Mouse (Mus musculus): ENCODE results near the gene Ube2n. TPM values are rescaled to one million over a fixed set of nuclear protein-coding genes. Genes with fewer than 3 reads are reported as not detected.
A peak's percentile ranks its signal among the peaks of the same experiment; 100 is the strongest.

Ube2n gene
- polyA plus RNA-seq, 1 experiment from 2014 or later: 444 TPM

DNA sequence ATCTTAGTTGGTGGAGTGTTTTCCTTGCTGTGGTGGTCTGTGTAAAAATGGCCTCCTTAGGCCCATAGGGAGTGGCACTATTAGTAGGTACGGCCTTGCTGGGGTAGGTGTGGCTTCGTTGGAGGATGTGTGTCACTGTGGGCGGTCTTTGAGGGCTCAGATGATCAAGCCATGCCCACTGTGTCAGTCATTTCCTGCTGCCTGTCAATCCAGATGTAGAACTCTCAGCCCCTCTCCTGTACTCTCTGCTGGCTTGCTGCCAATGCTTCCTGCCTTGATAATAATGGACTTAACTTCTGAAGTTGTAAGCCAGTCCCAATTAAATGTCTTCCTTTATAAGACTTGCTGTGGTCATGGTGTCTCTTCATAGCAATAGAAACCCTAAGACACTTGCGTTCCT lies 74.3 kb downstream of the Ube2n start:
- Histone ChIP-seq H3K27ac (ENCODE audit: low read depth, low read length) (no peak overlapping the region), H3K9ac (ENCODE audit: low read length) (no peak overlapping the region), H3K27me3 (replicated peaks; ENCODE audit: control insufficient read depth, insufficient read depth, low read length) (no peaks in the 10 kb centered on the region), H3K36me3 (ENCODE audit: control insufficient read depth, insufficient read depth, low read length) (no peaks in the 10 kb centered on the region), H3K4me3 (ENCODE audit: low read depth, low read length) (no peak overlapping the region), H3K9me3 (replicated peaks; ENCODE audit: control insufficient read depth, low read length) (no peaks in the 10 kb centered on the region), H3K4me1 (ENCODE audit: control insufficient read depth, insufficient read depth, low read length) (no peaks in the 10 kb centered on the region), H3K4me2 (ENCODE audit: low read length) (no peak overlapping the region)
- 94% methylated on average over 4 of the region's 4 CpGs for WGBS
- DNase-seq (ENCODE audit: low spot score) (no peak), ATAC-seq (no peak)

DNA sequence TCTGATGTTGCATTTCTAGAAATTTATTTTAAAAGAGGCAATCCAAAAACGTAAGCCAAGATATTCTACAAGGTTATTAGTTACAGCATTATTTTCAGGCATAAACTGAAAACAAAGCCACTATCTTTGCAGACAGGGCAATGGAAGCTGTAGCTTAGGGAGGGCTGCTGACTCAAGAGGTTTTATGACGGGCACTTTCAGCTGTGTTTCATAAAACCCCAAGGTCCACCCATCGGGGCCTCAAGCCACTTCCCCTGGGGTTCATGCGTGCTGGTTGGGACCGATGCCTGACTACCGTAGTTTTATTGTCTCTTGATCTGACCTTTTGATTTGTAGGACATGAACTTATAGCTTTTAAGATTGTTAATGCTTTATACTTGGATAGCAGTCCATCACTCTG lies 75.3 kb downstream of the Ube2n start:
- DNase-seq (ENCODE audit: low spot score): no peak
- H3K36me3 ChIP-seq (ENCODE audit: control insufficient read depth, insufficient read depth, low read length): no peaks in the 10 kb centered on the region
- no peaks in the 10 kb centered on the region for H3K9me3 ChIP-seq (replicated peaks; ENCODE audit: control insufficient read depth, low read length)
- H3K4me1 ChIP-seq (ENCODE audit: control insufficient read depth, insufficient read depth, low read length): no peaks in the 10 kb centered on the region
- H3K27me3 ChIP-seq (replicated peaks; ENCODE audit: control insufficient read depth, insufficient read depth, low read length): no peaks in the 10 kb centered on the region
- H3K4me3 ChIP-seq (ENCODE audit: low read depth, low read length): no peak overlapping the region
- no peak overlapping the region for H3K9ac ChIP-seq (ENCODE audit: low read length)
- 93% methylated on average over 6 of the region's 6 CpGs for WGBS
- no peak overlapping the region for H3K27ac ChIP-seq (ENCODE audit: low read depth, low read length)
- ATAC-seq: no peak
- H3K4me2 ChIP-seq (ENCODE audit: low read length): no peak overlapping the region

DNA sequence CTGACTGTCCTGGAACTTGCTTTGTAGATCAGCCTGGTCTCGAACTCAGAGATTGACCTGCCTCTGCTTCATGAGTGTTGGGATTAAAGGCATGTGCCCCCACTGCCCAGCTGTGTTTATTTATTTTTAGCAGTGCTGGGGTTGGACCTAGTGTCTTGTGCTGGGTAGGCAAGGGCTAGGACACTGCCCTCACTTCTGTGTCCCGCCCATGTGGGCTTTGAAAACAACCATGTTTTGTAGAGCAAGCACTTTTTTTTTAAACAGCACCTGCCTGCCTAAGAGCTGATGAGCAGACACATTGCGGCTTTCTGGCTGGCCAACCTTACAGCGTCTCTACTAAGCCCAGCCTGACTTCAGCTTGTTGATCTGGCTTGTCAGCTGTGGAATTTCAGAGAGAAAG lies 76.3 kb downstream of the Ube2n start:
- WGBS: 87% methylated on average over 4 of the region's 4 CpGs
- Histone ChIP-seq H3K27me3 (replicated peaks; ENCODE audit: control insufficient read depth, insufficient read depth, low read length) (no peaks in the 10 kb centered on the region), H3K27ac (ENCODE audit: low read depth, low read length) (no peak overlapping the region), H3K9me3 (replicated peaks; ENCODE audit: control insufficient read depth, low read length) (no peaks in the 10 kb centered on the region), H3K4me2 (ENCODE audit: low read length) (no peak overlapping the region), H3K9ac (ENCODE audit: low read length) (no peak overlapping the region), H3K4me1 (ENCODE audit: control insufficient read depth, insufficient read depth, low read length) (no peaks in the 10 kb centered on the region; the same call in 1 of the 2 replicates), H3K4me3 (ENCODE audit: low read depth, low read length) (no peak overlapping the region), H3K36me3 (ENCODE audit: control insufficient read depth, insufficient read depth, low read length) (no peaks in the 10 kb centered on the region)
- no peak for DNase-seq (ENCODE audit: low spot score)
- no peak for ATAC-seq

DNA sequence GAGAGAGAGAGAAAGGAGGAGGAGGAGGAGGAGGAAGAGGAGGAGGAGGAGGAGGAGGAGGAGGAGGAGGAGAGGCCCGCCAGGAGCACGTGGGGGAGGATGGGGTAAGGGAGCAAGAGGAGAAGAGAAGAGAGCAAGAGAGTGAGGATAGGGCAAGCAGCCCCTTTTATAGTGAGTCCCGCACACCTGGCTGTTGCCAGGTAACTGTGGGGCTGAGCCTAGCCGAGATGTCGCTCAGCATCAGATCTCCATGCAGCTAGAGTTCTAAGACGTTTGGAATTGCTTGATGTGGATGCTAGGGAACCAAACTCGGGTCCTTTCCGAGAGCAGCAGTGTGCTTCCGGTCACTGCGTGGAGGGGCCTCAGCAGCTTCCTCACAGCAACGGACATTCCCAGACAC lies 79.5 kb downstream of the Ube2n start:
- Histone ChIP-seq H3K27me3 (replicated peaks; ENCODE audit: control insufficient read depth, insufficient read depth, low read length) (no peaks in the 10 kb centered on the region), H3K4me3 (ENCODE audit: low read depth, low read length) (no peak overlapping the region), H3K4me2 (ENCODE audit: low read length) (no peak overlapping the region), H3K36me3 (ENCODE audit: control insufficient read depth, insufficient read depth, low read length) (no peaks in the 10 kb centered on the region), H3K4me1 (ENCODE audit: control insufficient read depth, insufficient read depth, low read length) (no peaks in the 10 kb centered on the region; the same call in 1 of the 2 replicates), H3K9ac (ENCODE audit: low read length) (no peak overlapping the region), H3K27ac (ENCODE audit: low read depth, low read length) (no peak overlapping the region), H3K9me3 (replicated peaks; ENCODE audit: control insufficient read depth, low read length) (no peaks in the 10 kb centered on the region)
- no peak for ATAC-seq
- no peak for DNase-seq (ENCODE audit: low spot score)
- WGBS: 33% methylated on average over 11 of the region's 11 CpGs

Small RNA genes within 50 kb of the gene (microRNA-seq; reads per million reads assigned to microRNA genes)
- gene Mir3058: 6.9 reads per million, percentile 29 among the genes with 10 or more reads in this experiment

Other genes starting within 250 kb of the Ube2n start
- 11.7 and 13.4 TPM in 2 replicates for gene Cradd, start 191.0 kb upstream of the Ube2n start, polyA plus RNA-seq (2014; fragmentation: Nextera tagmentation; extraction: Ambion mirVana)
- 145 and 148 TPM in 2 replicates for gene Socs2, start 98.0 kb upstream of the Ube2n start, polyA plus RNA-seq (2014; fragmentation: Nextera tagmentation; extraction: Ambion mirVana)
- 284 and 324 TPM in 2 replicates for gene Mrpl42, start 13.2 kb upstream of the Ube2n start, polyA plus RNA-seq (2014; fragmentation: Nextera tagmentation; extraction: Ambion mirVana)
- 79.8 and 85.0 TPM in 2 replicates for gene Nudt4, start 49.0 kb downstream of the Ube2n start, polyA plus RNA-seq (2014; fragmentation: Nextera tagmentation; extraction: Ambion mirVana)
- gene Anapc15-ps, start 158.3 kb downstream of the Ube2n start, polyA plus RNA-seq (2014; fragmentation: Nextera tagmentation; extraction: Ambion mirVana): not detected in 2 replicates

Data from forebrain, embryonic 14.5 days (tissue).